Mouse (Mus musculus): ENCODE results near the gene Cux1. TPM values are rescaled to one million over a fixed set of nuclear protein-coding genes. Genes with fewer than 3 reads are reported as not detected.

Cux1 gene
- polyA plus RNA-seq, 1 experiment from 2014 or later, result 64.9 TPM

DNA sequence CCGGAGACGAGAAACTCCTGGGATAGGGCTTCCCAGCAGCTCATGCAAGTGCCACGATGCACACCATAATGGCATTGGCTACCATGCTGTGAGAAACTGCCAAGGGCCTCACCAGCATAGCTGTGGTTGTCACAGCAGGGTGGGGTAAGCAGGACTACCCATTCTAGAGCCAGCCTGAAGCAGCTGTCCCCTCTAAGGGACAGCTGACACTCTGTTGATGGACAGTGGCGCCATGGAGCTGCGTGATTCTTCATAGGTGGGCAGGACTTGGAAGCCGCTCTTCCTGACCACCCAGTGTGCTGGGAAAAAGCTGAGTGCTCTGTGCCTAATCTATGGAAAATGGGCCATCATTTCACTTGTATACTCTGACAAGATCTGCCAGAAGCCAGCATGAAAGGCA, 266.4 kb downstream of the Cux1 start:
- no peak for DNase-seq (ENCODE audit: low spot score)
- H3K9ac ChIP-seq (replicated peaks; ENCODE audit: low read length), result no peak overlapping the region
- ATAC-seq (replicated peaks; ENCODE audit: insufficient number of reproducible peaks, low FRiP score, low TSS enrichment, low read depth), result no peak
- no peak overlapping the region for H3K4me2 ChIP-seq (ENCODE audit: low read depth, low read length)
- no peak overlapping the region for H3K4me3 ChIP-seq (ENCODE audit: low read depth, low read length)
- 89% methylated on average over 6 of the region's 6 CpGs for WGBS
- H3K4me1 ChIP-seq (ENCODE audit: control insufficient read depth, insufficient read depth, low read length), result no peaks in the 10 kb centered on the region
- H3K36me3 ChIP-seq (replicated peaks; ENCODE audit: control insufficient read depth, insufficient read depth, low read depth, low read length), result peaks cover 7% of the 10 kb centered on the region
- no peaks in the 10 kb centered on the region for H3K9me3 ChIP-seq (replicated peaks; ENCODE audit: control insufficient read depth, low read length)
- H3K27me3 ChIP-seq (ENCODE audit: control insufficient read depth, insufficient read depth, low read length), result no peaks in the 10 kb centered on the region
- no peak overlapping the region for H3K27ac ChIP-seq (replicated peaks; ENCODE audit: low read depth, low read length)

DNA sequence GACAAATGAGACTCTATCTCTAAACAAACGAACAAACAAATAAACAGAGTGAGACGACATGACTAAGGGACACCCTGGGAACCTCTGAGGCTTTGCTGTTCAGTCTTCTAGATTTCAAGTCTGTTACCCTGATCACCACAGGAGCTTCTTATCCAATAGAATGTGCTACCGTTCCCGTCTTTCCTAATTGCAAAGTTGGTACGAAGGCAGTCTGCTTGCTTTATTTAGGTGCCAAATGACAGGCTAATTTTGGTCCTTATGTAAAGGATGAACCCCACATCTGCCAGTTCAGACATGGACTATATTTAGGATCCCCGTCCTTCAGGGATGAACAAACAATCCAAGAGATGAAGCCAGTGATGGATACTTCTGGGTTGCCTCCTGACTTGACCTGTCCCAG, 269.6 kb downstream of the Cux1 start:
- H3K27ac ChIP-seq (replicated peaks; ENCODE audit: low read depth, low read length), result no peak overlapping the region
- 87% methylated on average over 6 of the region's 6 CpGs for WGBS
- H3K4me1 ChIP-seq (ENCODE audit: control insufficient read depth, insufficient read depth, low read length), result no peaks in the 10 kb centered on the region
- no peak overlapping the region for H3K4me3 ChIP-seq (ENCODE audit: low read depth, low read length)
- H3K4me2 ChIP-seq (ENCODE audit: low read depth, low read length), result no peak overlapping the region
- DNase-seq (ENCODE audit: low spot score) (no peak), ATAC-seq (replicated peaks; ENCODE audit: insufficient number of reproducible peaks, low FRiP score, low TSS enrichment, low read depth) (no peak)
- no peaks in the 10 kb centered on the region for H3K9me3 ChIP-seq (replicated peaks; ENCODE audit: control insufficient read depth, low read length)
- peaks cover 4% of the 10 kb centered on the region for H3K36me3 ChIP-seq (replicated peaks; ENCODE audit: control insufficient read depth, insufficient read depth, low read depth, low read length)
- no peak overlapping the region for H3K9ac ChIP-seq (replicated peaks; ENCODE audit: low read length)
- no peaks in the 10 kb centered on the region for H3K27me3 ChIP-seq (ENCODE audit: control insufficient read depth, insufficient read depth, low read length)

DNA sequence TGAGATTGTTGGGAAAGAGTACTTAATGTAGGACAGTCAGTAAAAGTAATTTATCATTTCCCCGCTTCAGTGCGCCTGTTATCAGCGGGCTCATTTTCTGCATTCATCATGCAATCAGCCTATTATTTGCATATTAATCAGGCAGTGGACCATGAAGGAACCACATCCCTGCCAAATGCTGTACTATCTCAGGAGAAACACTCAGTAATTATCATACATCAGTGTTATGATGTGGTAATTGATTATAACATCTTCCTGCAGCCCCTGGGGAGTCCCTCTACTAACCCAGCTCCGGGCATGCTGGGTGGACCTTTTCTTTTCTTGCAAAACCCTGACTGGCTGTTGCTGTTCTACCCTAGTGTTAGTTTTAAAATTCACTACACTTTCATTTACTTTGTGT, 270.4 kb downstream of the Cux1 start:
- Histone ChIP-seq H3K4me3 (ENCODE audit: low read depth, low read length) (no peak overlapping the region), H3K4me1 (ENCODE audit: control insufficient read depth, insufficient read depth, low read length) (no peaks in the 10 kb centered on the region), H3K27ac (replicated peaks; ENCODE audit: low read depth, low read length) (no peak overlapping the region), H3K36me3 (replicated peaks; ENCODE audit: control insufficient read depth, insufficient read depth, low read depth, low read length) (peaks cover 4% of the 10 kb centered on the region), H3K9ac (replicated peaks; ENCODE audit: low read length) (no peak overlapping the region), H3K4me2 (ENCODE audit: low read depth, low read length) (no peak overlapping the region), H3K9me3 (replicated peaks; ENCODE audit: control insufficient read depth, low read length) (no peaks in the 10 kb centered on the region), H3K27me3 (ENCODE audit: control insufficient read depth, insufficient read depth, low read length) (no peaks in the 10 kb centered on the region)
- DNase-seq (ENCODE audit: low spot score) (no peak), ATAC-seq (replicated peaks; ENCODE audit: insufficient number of reproducible peaks, low FRiP score, low TSS enrichment, low read depth) (no peak)
- WGBS, result 88% methylated on average over 4 of the region's 4 CpGs

DNA sequence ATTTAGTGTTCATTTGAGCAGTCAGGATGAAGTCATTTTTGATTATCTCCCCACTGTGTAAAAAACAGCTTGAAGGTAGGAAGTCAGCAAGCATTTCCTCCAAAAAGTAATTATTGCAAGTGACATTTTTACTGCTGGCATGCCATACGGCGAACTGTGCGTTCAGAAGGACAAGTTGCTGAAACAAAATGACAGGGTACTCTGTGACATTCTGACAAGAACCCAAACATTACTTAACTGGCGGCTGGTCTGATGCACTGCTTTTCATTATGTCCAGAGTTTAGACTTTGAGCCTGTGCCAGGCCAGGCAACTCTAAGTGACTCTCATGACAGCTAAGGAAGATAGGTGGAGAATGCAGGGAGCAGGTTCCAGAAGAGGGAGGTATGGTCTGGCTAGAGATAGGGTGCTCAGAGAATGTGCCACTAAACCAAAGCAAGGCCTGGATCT, 274.3 kb downstream of the Cux1 start:
- ATAC-seq (replicated peaks; ENCODE audit: insufficient number of reproducible peaks, low FRiP score, low TSS enrichment, low read depth) (no peak), DNase-seq (ENCODE audit: low spot score) (no peak)
- Histone ChIP-seq H3K36me3 (replicated peaks; ENCODE audit: control insufficient read depth, insufficient read depth, low read depth, low read length) (no peaks in the 10 kb centered on the region; the same call in none of the 2 replicates), H3K27me3 (ENCODE audit: control insufficient read depth, insufficient read depth, low read length) (no peaks in the 10 kb centered on the region), H3K9ac (replicated peaks; ENCODE audit: low read length) (no peak overlapping the region), H3K4me1 (ENCODE audit: control insufficient read depth, insufficient read depth, low read length) (no peaks in the 10 kb centered on the region), H3K4me2 (ENCODE audit: low read depth, low read length) (no peak overlapping the region), H3K9me3 (replicated peaks; ENCODE audit: control insufficient read depth, low read length) (no peaks in the 10 kb centered on the region), H3K27ac (replicated peaks; ENCODE audit: low read depth, low read length) (no peak overlapping the region), H3K4me3 (ENCODE audit: low read depth, low read length) (no peak overlapping the region)
- 82% methylated on average over 4 of the region's 4 CpGs for WGBS

DNA sequence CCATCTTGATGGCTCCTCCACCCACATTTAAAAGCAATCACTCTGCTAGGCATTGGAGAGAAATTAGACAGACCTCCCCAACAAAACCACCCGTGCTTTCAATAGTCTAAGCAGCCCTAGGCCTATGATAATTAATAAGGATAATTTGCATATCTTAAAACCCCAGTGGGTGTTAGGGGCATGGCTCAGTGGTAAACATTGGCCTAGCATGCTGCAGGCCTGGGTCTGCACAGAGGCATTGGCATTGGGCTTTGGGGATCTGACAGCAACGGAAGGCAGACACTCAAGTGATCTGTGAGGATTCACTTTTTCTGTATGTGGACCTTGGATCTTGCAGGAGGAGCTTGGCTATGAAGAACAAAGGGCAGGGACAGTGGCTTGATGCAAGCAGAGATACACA, 274.9 kb downstream of the Cux1 start:
- no peaks in the 10 kb centered on the region for H3K4me1 ChIP-seq (ENCODE audit: control insufficient read depth, insufficient read depth, low read length)
- no peak overlapping the region for H3K4me3 ChIP-seq (ENCODE audit: low read depth, low read length)
- no peak overlapping the region for H3K27ac ChIP-seq (replicated peaks; ENCODE audit: low read depth, low read length)
- DNase-seq (ENCODE audit: low spot score), result no peak
- H3K9ac ChIP-seq (replicated peaks; ENCODE audit: low read length), result no peak overlapping the region
- WGBS, result 88% methylated on average over 2 of the region's 2 CpGs
- no peaks in the 10 kb centered on the region for H3K9me3 ChIP-seq (replicated peaks; ENCODE audit: control insufficient read depth, low read length)
- H3K36me3 ChIP-seq (replicated peaks; ENCODE audit: control insufficient read depth, insufficient read depth, low read depth, low read length), result no peaks in the 10 kb centered on the region; the same call in none of the 2 replicates
- H3K27me3 ChIP-seq (ENCODE audit: control insufficient read depth, insufficient read depth, low read length), result no peaks in the 10 kb centered on the region
- no peak for ATAC-seq (replicated peaks; ENCODE audit: insufficient number of reproducible peaks, low FRiP score, low TSS enrichment, low read depth)
- H3K4me2 ChIP-seq (ENCODE audit: low read depth, low read length), result no peak overlapping the region

DNA sequence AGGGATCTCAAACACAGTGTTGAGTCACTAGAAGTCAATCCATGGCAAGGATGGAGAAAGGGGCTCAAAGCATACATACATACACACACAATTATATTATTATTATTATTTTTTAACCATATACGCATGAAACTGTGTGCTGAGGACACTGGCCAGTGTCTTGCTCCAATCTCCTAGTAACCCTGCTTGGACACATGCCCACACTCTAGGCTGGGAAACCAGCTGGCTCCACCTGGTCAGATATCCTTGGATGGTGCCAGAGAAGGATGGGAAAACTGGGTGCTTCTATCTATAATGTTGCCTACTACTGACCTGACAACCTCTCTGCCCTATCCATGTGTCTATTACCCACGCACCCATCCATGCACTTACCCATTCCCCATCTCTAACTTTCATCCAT, 275.7 kb downstream of the Cux1 start:
- Histone ChIP-seq H3K27ac (replicated peaks; ENCODE audit: low read depth, low read length) (no peak overlapping the region), H3K4me3 (ENCODE audit: low read depth, low read length) (no peak overlapping the region), H3K36me3 (replicated peaks; ENCODE audit: control insufficient read depth, insufficient read depth, low read depth, low read length) (no peaks in the 10 kb centered on the region; the same call in none of the 2 replicates), H3K27me3 (ENCODE audit: control insufficient read depth, insufficient read depth, low read length) (no peaks in the 10 kb centered on the region), H3K9ac (replicated peaks; ENCODE audit: low read length) (no peak overlapping the region), H3K4me1 (ENCODE audit: control insufficient read depth, insufficient read depth, low read length) (no peaks in the 10 kb centered on the region), H3K9me3 (replicated peaks; ENCODE audit: control insufficient read depth, low read length) (no peaks in the 10 kb centered on the region), H3K4me2 (ENCODE audit: low read depth, low read length) (no peak overlapping the region)
- WGBS, result 98% methylated on average over 2 of the region's 2 CpGs
- no peak for ATAC-seq (replicated peaks; ENCODE audit: insufficient number of reproducible peaks, low FRiP score, low TSS enrichment, low read depth)
- no peak for DNase-seq (ENCODE audit: low spot score)

DNA sequence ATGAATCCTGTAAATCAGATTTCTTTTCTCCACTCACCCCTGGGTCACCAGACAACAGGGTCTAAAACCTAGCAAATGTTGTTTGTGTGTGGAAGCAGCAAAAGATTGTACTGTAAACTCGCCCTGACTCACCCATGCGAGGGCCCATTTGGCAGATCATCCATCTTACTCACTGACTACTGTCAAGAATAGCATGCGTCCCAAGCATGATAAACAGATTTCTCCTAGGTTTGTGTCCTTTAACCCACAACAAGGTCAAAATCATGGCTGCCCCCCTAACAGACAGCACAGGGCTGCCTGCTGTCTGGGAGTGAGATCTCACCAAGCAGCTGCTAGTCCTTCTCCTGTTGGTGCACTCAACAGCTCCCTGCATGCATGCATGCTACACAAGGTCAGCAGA, 277.5 kb downstream of the Cux1 start:
- Histone ChIP-seq H3K9me3 (replicated peaks; ENCODE audit: control insufficient read depth, low read length) (no peaks in the 10 kb centered on the region), H3K27ac (replicated peaks; ENCODE audit: low read depth, low read length) (no peak overlapping the region), H3K27me3 (ENCODE audit: control insufficient read depth, insufficient read depth, low read length) (no peaks in the 10 kb centered on the region), H3K36me3 (replicated peaks; ENCODE audit: control insufficient read depth, insufficient read depth, low read depth, low read length) (no peaks in the 10 kb centered on the region; the same call in none of the 2 replicates), H3K4me2 (ENCODE audit: low read depth, low read length) (no peak overlapping the region), H3K9ac (replicated peaks; ENCODE audit: low read length) (no peak overlapping the region), H3K4me3 (ENCODE audit: low read depth, low read length) (no peak overlapping the region), H3K4me1 (ENCODE audit: control insufficient read depth, insufficient read depth, low read length) (no peaks in the 10 kb centered on the region)
- 92% methylated on average over 3 of the region's 3 CpGs for WGBS
- DNase-seq (ENCODE audit: low spot score), result no peak
- no peak for ATAC-seq (replicated peaks; ENCODE audit: insufficient number of reproducible peaks, low FRiP score, low TSS enrichment, low read depth)

DNA sequence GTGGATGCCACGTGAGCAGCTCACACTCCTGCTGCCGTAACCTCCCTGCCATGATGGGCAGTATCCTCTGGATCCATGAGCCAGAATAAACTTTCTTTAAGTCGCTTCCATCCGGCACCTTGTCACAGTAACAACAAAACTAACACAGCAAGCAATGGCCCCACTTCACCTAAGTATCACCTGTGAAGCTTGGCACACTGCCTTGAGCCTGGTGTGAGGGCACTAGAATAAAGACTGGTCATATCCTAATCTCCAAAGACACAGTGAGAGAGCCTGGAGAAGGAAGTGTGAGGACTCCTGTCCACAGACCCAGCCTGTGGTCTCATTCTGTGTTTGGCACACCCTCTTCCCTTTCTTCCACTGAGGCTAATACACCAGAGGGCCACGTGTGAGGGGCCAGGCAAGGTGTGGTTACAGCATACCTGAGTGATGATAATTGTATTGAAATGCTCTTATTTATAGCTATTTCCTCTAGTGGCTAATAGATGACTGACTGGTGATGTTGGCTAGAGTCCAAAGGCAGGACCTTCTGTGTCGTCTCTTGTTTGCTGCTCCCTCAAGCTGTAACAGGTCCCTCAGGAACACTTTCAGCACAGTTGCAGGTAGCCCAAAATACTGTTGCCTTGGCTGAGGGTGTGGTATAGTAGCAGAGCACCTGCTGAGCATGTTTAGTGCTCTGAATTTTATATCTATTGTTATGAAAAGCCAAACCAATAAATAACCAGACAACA, 278.8 kb downstream of the Cux1 start:
- H3K27ac ChIP-seq (replicated peaks; ENCODE audit: low read depth, low read length), result no peak overlapping the region
- H3K9ac ChIP-seq (replicated peaks; ENCODE audit: low read length), result no peak overlapping the region
- ATAC-seq (replicated peaks; ENCODE audit: insufficient number of reproducible peaks, low FRiP score, low TSS enrichment, low read depth) (no peak), DNase-seq (ENCODE audit: low spot score) (no peak)
- no peaks in the 10 kb centered on the region for H3K27me3 ChIP-seq (ENCODE audit: control insufficient read depth, insufficient read depth, low read length)
- WGBS, result 92% methylated on average over 6 of the region's 6 CpGs
- H3K4me2 ChIP-seq (ENCODE audit: low read depth, low read length), result no peak overlapping the region
- no peaks in the 10 kb centered on the region for H3K4me1 ChIP-seq (ENCODE audit: control insufficient read depth, insufficient read depth, low read length)
- no peak overlapping the region for H3K4me3 ChIP-seq (ENCODE audit: low read depth, low read length)
- H3K9me3 ChIP-seq (replicated peaks; ENCODE audit: control insufficient read depth, low read length), result no peaks in the 10 kb centered on the region
- H3K36me3 ChIP-seq (replicated peaks; ENCODE audit: control insufficient read depth, insufficient read depth, low read depth, low read length), result no peaks in the 10 kb centered on the region; the same call in none of the 2 replicates

Measured in embryonic facial prominence, embryonic 11.5 days (tissue).